Mouse (Mus musculus) cortical plate, adult 2 months (tissue): ENCODE results near the gene Dlst. TPM values are rescaled to one million over a fixed set of nuclear protein-coding genes. Genes with fewer than 3 reads are reported as not detected.

ENCODE experiments used
- H3K27ac ChIP-seq: fragments of 200-500 bp; 2 replicates; pipeline ENCODE4 v1.5.1; 2012; ENCODE audit warnings: low read length, control low read depth, inconsistent platforms; ENCODE audit not compliant: insufficient read depth
- H3K4me1 ChIP-seq: fragments of 200-500 bp; 2 replicates; pipeline ENCODE4 v1.6.1; 2011; ENCODE audit warnings: low read length; ENCODE audit not compliant: control insufficient read depth, insufficient read depth
- H3K4me3 ChIP-seq: fragments of 200-500 bp; 2 replicates; pipeline ENCODE4 v1.5.1; 2011; ENCODE audit warnings: mild to moderate bottlenecking, low read length, control low read depth; ENCODE audit not compliant: insufficient read depth
- CTCF ChIP-seq: fragments of 200-500 bp; IDR thresholded peaks from 2 replicates; pipeline ENCODE4 v1.5.1; 2011; ENCODE audit warnings: mild to moderate bottlenecking, control low read depth, low read length; ENCODE audit not compliant: insufficient read depth; ENCODE audit errors: extremely low read depth
- POLR2A ChIP-seq: fragments of 200-500 bp; IDR thresholded peaks from 2 replicates; pipeline ENCODE4 v1.6.1; 2011; ENCODE audit warnings: mild to moderate bottlenecking, low read length, control low read depth; ENCODE audit not compliant: insufficient read depth; ENCODE audit errors: extremely low read depth
- polyA plus RNA-seq: library from polyadenylated mRNA; depleted of rRNA; stranded (reverse); fragments of >200 nt; gene quantifications from 2 replicates; pipeline ENCODE4 v1.2.3, GENCODE M21; 2012

The Dlst gene
- polyA plus RNA-seq, 1 experiment: 144 TPM

DNA sequence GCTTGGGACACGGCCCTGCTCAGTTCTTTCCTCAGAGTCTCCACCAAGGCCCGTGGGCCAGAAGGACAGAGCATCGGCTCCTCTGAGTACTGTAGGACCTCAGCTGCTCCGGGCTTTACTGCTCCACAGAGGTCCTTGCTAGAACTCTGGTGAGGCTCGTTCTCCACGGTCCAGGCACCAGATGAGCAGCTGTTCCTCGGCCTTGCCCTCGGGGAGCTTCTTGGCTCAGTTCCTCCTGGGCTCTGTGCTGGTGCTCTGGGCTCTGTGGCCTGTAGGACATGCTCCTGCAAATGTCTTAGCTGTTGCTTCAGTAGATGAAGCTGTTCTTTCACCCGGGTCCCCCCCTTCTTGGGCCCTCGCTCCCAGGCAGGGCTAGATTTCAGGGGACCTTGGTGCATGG lies 15.9 kb upstream of the Dlst start:
- no peak overlapping the region for H3K4me3 ChIP-seq

DNA sequence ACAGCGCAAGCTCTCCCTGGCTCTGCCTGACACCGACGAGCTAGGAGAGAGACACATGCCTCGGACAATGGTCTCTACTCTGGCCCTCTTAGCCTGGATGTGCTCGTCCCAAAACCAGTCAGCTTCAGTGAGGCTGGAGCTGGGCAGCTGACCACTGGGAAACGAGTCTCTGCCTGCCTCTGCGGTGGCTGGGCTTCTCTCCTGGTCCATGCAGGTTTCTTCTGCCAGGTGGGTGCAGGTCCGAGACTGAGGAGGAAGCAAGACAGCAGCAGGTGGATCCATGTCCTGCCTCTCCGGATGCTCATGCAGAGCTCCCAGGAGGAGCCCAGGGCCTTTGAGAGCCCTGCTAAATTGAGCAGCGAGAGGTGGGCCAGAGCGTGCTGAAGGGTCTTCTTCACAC lies 15.5 kb upstream of the Dlst start:
- no peak for TF ChIP-seq CTCF
- TF ChIP-seq POLR2A: no peak
- 0 out of 2 replicates have a peak, but pooled peaks cover 2% of the 10 kb centered on the region for H3K4me1 ChIP-seq
- no peak overlapping the region for H3K4me3 ChIP-seq
- H3K27ac ChIP-seq: no peak overlapping the region

More for the DNA sequence above, 15.9 kb upstream of the Dlst start:
- Histone ChIP-seq H3K4me1 (0 out of 2 replicates have a peak, but pooled peaks cover 2% of the 10 kb centered on the region), H3K27ac (no peak overlapping the region)
- no peak for TF ChIP-seq POLR2A
- no peak for TF ChIP-seq CTCF

DNA sequence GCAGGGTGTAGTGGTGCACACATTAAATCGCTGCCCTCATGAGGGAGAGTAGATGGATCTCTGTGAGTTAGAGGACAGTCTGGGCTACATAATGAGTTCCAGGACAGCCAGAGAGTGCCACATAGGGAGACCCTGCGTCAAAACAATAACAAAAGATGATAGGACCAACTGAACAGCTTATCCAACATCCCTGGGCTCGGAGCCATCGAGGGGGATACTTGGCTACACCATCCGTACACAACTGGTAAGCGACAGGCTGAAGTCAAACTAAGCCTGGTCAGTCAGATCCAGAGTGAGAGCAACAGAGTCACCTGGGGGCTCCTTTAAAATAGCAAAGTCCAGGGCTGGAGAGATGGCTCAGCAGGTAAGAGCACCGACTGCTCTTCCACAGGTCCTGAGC lies 14.8 kb upstream of the Dlst start:
- Histone ChIP-seq H3K27ac (no peak overlapping the region), H3K4me1 (0 out of 2 replicates have a peak, but pooled peaks cover 2% of the 10 kb centered on the region), H3K4me3 (no peak overlapping the region)
- TF ChIP-seq POLR2A (no peak), CTCF (no peak)

DNA sequence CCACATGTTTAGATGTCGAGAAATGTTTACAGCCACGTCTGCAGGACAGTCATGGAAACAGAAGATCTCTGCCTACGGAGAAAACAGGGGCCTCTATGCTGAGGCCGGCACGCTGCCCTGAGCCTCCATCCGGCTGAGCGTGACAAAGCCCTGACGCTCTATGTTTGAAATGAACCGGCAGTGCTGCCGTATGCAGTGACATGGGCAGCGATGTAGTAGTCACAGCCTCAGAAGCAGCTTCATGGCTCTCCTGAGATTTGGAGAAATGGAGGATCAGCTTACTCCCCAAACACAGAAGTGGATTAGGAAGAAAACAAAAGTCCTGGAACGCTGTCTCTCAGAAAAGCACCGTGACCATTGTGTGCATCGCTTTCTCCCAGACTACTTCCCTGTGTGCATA lies 9.6 kb upstream of the Dlst start:
- H3K27ac ChIP-seq: no peak overlapping the region
- H3K4me1 ChIP-seq: no peaks in the 10 kb centered on the region
- no peak for TF ChIP-seq CTCF
- no peak for TF ChIP-seq POLR2A
- no peak overlapping the region for H3K4me3 ChIP-seq

DNA sequence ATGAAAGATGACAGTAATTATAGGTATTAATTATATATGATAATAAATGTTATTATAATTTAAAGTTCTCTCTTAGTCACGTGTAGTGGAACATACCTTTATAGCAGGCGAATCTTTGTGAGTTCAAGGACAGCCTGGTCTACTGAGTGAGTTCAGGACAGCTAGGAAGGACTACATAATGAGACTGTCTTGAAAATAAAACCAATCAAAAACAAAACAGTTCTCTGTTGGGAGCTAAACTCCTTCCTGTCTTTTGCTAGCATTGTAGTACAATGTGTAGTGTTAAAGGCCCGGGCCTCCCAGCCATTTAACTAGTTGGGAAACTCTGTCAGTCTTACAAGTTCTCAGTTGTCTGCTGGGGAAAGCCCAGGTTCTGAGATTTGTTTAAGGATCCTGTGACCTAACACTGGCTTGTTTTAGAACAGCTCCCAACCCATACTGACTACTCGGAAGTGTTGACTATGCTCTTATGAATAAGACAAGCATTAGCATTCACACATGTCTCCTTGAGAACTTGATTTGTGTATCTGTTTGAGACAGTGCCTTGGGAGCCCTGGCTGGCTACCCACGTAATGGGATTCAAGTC lies 9.0 kb upstream of the Dlst start:
- H3K27ac ChIP-seq: no peak overlapping the region
- H3K4me3 ChIP-seq: no peak overlapping the region
- no peaks in the 10 kb centered on the region for H3K4me1 ChIP-seq
- TF ChIP-seq CTCF (no peak), POLR2A (no peak)

DNA sequence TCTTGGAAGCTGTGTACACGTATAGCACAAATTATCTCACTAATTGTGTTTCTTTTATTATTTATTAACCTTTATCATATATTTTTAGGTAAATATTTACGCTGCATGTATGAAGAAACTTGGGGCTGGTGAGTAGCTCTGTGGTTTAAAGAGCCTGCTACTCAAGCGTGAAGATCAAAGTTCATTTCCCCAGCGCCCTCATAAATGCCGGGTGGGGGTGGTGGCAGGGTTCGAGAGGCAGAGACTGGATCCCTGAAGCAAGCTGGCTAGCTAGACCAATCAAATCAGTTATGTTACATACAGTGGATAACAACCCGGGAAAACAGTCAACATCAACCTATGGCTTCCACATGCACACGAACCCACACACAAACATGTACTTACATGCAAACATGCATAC lies 7.5 kb upstream of the Dlst start:
- Histone ChIP-seq H3K4me3 (no peak overlapping the region), H3K27ac (no peak overlapping the region), H3K4me1 (no peaks in the 10 kb centered on the region)
- TF ChIP-seq CTCF: no peak
- no peak for TF ChIP-seq POLR2A

DNA sequence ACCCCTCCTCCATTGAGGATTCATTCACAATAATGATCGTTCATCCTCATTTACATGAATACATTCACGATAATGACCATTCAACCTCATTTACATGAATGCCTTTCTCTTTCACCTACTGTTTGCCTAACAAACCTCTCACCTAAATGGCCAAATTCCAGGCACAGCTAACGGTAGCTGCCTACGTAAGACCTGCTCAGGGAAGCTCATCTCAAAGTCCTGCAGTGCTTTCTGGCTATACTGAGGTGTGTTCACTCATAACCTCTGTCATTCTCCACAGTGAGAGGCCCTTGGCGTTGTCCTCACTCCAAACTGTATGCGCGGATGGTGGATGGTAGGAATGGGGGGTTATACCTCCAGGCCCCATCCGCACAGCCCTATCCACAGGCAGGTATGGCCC lies 5.8 kb upstream of the Dlst start:
- no peak overlapping the region for H3K27ac ChIP-seq
- no peak overlapping the region for H3K4me3 ChIP-seq
- H3K4me1 ChIP-seq: peaks cover under 1% of the 10 kb centered on the region; the same call in 1 of the 2 replicates
- TF ChIP-seq CTCF (no peak), POLR2A (no peak)

DNA sequence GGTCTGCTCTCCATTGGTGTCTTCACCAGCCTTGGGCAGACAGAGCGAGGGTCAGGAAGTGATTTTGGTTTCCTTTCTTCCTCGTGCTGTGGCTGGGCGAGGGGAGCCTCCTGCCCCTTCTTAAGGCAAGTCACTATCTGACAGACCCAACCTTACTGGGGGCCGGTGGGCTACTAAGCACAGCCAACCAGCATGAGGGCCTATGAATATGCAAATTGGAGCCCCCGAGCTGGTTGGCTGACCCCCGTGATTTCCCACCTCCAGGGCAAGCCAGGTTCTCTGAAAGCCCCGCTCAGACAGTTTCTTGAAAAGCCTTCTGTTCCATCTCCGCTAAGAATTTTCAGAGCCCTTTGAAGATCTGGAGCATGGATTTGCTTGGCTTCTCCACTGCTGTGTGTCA lies 4.3 kb upstream of the Dlst start:
- Histone ChIP-seq H3K27ac (no peak overlapping the region), H3K4me3 (no peak overlapping the region), H3K4me1 (peaks cover 3% of the 10 kb centered on the region; the same call in 1 of the 2 replicates)
- TF ChIP-seq CTCF (no peak), POLR2A (no peak)

DNA sequence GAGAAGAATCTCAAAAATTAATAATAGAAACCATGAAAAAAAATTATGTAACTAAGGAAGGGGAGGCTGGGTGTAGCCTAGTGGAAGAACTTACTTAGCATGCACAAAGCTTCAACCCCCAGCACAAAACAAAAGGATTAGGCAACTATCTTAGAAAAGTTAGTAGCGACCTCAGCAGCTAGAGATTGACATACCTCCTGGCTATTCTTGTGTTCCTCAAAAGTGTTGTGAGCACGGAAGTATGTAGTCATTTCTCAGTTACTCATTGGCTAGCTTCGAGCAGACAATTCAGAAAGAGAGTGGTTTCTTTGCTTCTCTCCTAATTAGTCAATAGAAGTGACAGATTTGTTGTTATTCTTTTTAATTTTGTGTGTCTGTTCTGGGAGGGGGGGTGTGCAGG lies 2.0 kb upstream of the Dlst start:
- Histone ChIP-seq H3K4me3 (no peak overlapping the region), H3K27ac (no peak overlapping the region), H3K4me1 (peaks cover 11% of the 10 kb centered on the region; the same call in 1 of the 2 replicates)
- TF ChIP-seq POLR2A (no peak), CTCF (no peak)

DNA sequence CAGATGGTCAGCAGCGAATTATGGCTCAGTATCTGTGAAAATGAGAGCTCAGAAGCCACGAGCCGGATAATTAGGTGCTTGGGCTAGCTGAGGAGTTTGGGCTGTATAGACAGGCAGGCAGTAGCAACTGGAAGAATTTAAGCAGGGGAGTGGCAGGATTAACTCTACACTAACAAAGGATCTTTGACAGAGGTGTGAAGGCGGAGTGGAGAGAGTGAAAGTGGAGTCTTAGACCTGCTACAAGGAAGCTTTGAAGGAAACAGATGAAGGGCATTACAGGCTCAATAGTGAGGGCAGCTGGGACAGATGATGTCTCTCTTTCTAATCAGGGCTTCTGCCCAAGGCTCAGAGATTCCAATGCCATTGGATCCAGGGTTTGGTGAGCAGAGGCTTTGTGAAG lies 1.2 kb upstream of the Dlst start:
- TF ChIP-seq CTCF: no peak
- TF ChIP-seq POLR2A: no peak
- no peak overlapping the region for H3K27ac ChIP-seq

DNA sequence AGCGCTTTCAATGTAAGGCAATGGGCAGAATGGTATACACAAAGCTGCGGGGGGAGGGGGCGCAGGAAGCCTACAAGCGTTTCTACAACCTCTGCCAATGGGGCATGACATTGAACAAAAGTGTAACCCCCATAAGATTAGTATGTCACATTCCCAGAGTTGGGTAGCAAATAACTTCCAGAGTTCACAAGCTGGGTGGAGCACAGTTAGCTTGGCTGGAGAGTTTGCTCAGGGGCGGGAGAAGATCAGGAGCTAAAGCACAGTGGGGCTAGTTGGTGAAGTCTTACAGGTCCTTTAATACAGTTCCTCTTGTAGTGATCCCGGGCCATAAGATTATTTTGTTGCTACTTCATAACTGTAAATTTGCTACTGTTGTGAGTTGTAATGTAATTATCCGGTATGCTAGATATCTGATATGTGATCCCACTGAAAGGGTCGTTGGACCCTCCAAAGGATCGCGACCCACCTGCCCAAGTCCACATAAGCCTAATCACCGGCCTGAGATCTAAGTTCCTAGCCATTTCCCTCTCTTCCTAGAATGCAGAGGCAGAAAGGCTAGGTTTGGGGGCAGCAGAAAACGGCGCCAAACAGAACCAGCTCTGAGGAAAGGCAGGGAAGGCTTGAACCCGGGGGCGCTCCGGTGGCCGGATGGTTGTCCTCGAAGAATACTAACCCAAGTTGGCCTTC lies 479 bp upstream of the Dlst start:
- TF ChIP-seq CTCF: no peak
- peak overlapping the region; percentile 52 for H3K4me3 ChIP-seq
- H3K4me1 ChIP-seq: peaks cover 11% of the 10 kb centered on the region; the same call in 1 of the 2 replicates
- H3K27ac ChIP-seq: peak overlapping the region; percentile 17; the same call in 1 of the 2 replicates

More for the DNA sequence above, 1.2 kb upstream of the Dlst start:
- peaks cover 11% of the 10 kb centered on the region; the same call in 1 of the 2 replicates for H3K4me1 ChIP-seq
- no peak overlapping the region for H3K4me3 ChIP-seq
